Mouse (Mus musculus): ENCODE measurements around the gene Itga5. TPM values are rescaled to one million over a fixed set of nuclear protein-coding genes. Genes with fewer than 3 reads are reported as not detected.
A peak's percentile ranks its signal among the peaks of the same experiment; 100 is the strongest.

Itga5 gene
- total RNA-seq, 1 experiment from 2014 or later, result 15.2 TPM

GRCm38 (mm10) chr15:103368179-103368940, 1.8 kb upstream of the Itga5 start:
- no peak for ATAC-seq (ENCODE audit: extremely low read depth, insufficient number of reproducible peaks, low FRiP score, poor library complexity, severe bottlenecking)

GRCm38 (mm10) chr15:103365471-103366375, 840 bp downstream of the Itga5 start:
- no peak for ATAC-seq (ENCODE audit: extremely low read depth, insufficient number of reproducible peaks, low FRiP score, poor library complexity, severe bottlenecking)

DNA sequence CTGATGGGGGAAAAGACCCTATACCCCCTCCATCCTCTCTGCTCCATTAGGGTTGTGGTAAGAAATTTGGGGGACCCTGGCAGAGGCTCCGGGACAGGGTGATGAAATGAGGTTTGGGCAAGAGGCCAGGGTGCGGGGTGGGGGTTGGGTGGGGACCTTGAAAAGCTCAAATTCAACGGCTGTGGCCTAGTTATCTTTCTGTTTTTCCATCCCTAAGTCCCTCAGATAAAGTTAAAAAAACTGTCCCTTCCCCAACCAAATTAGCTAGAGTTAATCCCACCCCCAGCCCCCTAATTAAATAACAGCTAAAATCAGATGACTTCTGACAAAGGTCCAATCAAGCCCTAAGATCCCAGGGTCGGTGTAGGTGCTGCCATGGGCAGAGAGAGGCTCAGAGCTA, 1.8 kb downstream of the Itga5 start:
- ATAC-seq (ENCODE audit: extremely low read depth, insufficient number of reproducible peaks, low FRiP score, poor library complexity, severe bottlenecking), result no peak

DNA sequence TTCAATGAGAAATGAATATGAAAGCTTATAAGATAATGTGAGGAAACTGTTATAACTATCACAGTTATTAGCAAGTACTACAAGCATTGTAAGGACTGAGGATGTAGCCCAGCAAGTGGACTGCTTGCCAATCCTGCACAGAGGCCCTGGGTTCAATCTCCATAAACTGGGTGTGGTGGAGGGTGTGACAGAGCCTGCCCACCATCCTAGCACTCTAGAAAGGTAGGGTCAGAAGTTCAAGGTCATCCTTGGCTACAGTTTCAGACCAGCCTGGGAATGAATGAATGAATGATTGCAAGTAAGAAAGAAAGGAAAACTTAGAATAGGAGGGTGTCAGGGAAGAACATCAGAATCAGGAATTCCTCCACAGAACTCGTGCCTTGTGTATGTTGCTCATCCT, 2.8 kb downstream of the Itga5 start:
- no peak for ATAC-seq (ENCODE audit: extremely low read depth, insufficient number of reproducible peaks, low FRiP score, poor library complexity, severe bottlenecking)

- ATAC-seq (ENCODE audit: extremely low read depth, insufficient number of reproducible peaks, low FRiP score, poor library complexity, severe bottlenecking), result no peak
Measured at GRCm38 (mm10) chr15:103362950-103363349, 3.6 kb downstream of the Itga5 start.

GRCm38 (mm10) chr15:103362333-103362732, 4.2 kb downstream of the Itga5 start:
- ATAC-seq (ENCODE audit: extremely low read depth, insufficient number of reproducible peaks, low FRiP score, poor library complexity, severe bottlenecking), result no peak

GRCm38 (mm10) chr15:103361269-103361668, 5.3 kb downstream of the Itga5 start:
- ATAC-seq (ENCODE audit: extremely low read depth, insufficient number of reproducible peaks, low FRiP score, poor library complexity, severe bottlenecking), result peak; percentile 62

DNA sequence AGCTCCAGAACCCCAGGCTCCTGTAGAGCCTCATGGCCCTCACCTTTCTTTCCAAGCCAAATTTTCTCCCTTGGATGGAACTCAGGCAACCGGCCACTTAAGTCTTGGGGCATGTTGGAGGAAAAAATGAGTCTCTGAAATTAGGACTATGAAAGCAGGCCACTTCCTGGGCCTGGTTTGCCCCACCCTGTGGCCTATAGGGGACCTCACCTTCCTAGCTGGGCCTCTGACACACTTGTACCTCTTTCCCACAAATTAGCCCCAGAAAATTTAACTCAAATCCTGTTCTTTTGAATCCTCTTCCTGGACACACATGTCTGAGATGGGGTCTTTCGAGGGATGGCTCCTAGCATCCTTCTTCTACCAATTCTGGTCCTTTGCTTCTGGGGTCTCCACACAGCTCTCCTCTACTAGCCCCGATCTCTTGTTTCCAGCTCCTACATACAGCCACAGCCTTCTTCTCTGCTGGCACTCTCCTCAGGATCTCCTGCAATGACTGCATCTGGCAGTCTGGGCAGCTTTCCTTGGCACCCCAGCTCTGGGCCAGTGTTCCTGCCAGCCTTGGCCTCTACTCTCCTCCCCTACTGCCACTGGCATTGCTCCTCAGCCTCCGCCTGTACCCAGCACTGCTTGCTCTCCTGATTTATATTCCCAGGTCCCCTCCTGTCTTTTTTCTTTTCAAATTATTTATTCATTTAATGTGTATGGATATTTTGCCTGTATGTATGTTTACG, 6.5 kb downstream of the Itga5 start:
- no peak for ATAC-seq (ENCODE audit: extremely low read depth, insufficient number of reproducible peaks, low FRiP score, poor library complexity, severe bottlenecking)

DNA sequence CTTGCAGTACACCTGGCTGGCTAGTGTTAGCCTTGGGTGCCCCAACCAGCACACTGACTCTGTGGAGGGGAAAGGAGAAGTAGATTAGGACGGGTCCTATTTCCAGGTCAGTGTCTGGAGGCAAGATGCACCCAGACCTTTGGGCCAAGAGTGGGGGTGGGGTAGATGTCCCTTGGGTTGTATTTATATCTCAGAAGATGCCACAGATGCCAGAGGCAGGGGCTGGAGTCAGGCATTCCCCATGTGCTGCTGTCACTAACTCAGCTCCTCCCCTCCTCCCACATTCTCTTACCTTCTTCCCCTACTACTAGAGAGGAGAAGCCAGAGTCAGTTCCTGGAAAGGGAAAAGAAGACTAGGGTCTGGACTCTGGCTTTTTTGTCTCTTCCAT, 7.4 kb downstream of the Itga5 start:
- ATAC-seq (ENCODE audit: extremely low read depth, insufficient number of reproducible peaks, low FRiP score, poor library complexity, severe bottlenecking), result no peak

- no peak for ATAC-seq (ENCODE audit: extremely low read depth, insufficient number of reproducible peaks, low FRiP score, poor library complexity, severe bottlenecking)
Measured at GRCm38 (mm10) chr15:103358278-103359121, 8.1 kb downstream of the Itga5 start.

DNA sequence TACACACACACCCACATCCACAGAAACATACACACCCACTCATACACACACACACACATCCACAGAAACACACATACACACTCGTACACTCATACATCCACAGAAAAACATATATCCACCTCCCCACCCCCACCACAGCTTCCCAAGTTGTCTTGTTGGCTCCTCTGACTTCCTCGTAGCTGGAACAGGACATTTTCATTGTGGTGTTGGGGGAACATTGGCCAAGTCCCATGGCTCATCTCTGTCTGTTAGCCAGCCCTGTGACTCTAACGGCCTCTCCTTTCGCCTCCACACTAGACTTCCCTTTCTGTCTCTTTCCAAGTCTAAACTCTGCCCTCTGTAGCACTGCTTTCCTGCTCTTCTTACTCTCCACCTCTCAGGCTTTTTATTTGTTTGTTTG, 8.7 kb downstream of the Itga5 start:
- no peak for ATAC-seq (ENCODE audit: extremely low read depth, insufficient number of reproducible peaks, low FRiP score, poor library complexity, severe bottlenecking)

DNA sequence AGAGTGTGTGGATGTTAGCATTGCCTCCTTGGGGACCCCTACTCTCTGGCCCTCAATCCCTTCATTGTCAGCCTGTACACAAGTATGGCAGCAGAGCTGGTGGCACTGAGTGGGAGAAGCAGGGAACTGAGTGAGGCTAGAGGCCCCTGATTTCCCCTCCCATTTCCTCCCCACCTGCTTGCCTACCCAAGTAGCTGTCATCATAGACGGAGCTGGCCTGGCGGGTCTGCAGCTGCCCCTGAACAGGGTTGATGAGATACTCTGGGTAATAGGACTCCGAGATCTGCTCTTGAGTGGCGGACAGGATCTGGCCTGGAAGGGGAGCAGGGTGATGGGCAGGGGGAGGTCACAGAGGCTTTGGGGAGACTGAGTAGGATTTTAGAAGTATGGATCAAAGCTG, 10.4 kb downstream of the Itga5 start:
- ATAC-seq (ENCODE audit: extremely low read depth, insufficient number of reproducible peaks, low FRiP score, poor library complexity, severe bottlenecking), result no peak

DNA sequence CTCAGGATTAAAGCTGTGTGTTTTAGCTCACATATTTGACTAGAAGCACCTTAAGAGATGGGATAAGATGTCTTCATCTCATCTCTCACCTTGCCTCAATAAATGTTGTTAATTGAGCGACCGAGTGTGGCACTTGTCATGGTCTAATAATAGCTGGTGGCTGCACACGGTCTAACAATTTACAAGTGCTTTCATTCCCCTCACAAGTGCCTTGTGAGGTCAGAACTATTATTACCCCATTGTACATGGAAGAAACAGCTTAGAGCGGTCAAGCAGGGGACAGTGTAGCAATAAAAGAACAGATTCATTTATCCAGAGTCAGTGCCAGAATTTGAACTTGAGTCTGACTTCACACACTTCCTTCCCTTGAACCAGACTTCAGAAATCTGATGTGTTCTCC, 11.1 kb downstream of the Itga5 start:
- ATAC-seq (ENCODE audit: extremely low read depth, insufficient number of reproducible peaks, low FRiP score, poor library complexity, severe bottlenecking), result no peak

DNA sequence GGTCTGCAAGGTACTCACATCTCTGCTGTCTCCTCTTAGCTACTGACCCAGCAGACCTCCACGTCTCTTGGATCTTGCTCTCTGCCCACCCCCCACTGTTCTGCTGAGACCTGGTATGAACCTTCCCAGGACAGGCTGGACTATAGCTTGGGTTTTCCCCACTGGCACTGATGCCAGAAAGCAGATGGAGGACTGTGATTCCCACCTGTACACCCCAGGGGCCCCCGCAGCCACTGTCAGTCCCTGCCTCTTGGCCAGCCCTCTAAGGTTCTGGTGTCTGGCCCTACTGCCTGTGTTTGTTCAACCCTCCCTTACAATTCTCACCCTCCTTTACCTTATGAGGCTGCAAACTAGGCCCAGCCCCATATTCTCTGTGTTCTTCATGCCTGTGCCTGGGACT, 11.9 kb downstream of the Itga5 start:
- no peak for ATAC-seq (ENCODE audit: extremely low read depth, insufficient number of reproducible peaks, low FRiP score, poor library complexity, severe bottlenecking)

DNA sequence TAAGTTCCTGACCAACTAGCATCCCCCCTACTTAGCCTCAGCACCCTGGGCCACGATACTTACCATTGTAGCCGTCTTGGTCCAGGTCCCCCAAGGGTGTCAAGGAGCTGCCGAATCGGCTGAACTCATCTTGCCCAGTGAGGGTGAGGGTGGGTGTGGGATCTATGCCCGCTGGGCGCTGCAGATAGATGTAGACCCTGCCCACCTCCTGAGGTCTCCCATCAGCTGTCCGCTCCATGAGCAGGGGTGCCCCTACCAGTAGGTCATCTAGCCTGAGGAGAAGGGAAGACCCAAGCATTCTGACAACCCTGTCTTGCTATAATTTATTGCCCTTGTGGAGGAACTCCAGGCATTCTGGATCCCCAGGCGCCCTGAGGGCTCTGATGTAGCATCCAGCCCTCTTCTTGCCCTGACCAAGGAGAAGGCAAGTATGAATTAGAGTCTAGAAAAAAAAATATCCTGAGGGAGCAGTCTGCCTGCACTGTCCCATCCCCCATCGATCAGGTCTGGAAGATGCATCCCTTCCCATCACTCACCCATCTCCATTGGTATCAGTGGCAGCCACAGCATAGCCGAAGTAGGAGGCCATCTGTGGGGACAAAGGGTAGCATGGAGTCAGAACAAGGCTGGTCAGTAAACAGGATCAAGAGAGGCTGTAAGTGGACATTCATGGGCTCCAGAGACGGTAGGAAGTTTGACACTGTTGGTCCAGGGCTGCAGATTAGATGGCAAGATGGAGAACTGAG, 12.9 kb downstream of the Itga5 start:
- ATAC-seq (ENCODE audit: extremely low read depth, insufficient number of reproducible peaks, low FRiP score, poor library complexity, severe bottlenecking), result no peak

GRCm38 (mm10) chr15:103352856-103353255, 13.7 kb downstream of the Itga5 start:
- peak; percentile 72 for ATAC-seq (ENCODE audit: extremely low read depth, insufficient number of reproducible peaks, low FRiP score, poor library complexity, severe bottlenecking)

GRCm38 (mm10) chr15:103347275-103347684, 19.3 kb downstream of the Itga5 start:
- peak; percentile 85 for ATAC-seq (ENCODE audit: extremely low read depth, insufficient number of reproducible peaks, low FRiP score, poor library complexity, severe bottlenecking)

- no peak for ATAC-seq (ENCODE audit: extremely low read depth, insufficient number of reproducible peaks, low FRiP score, poor library complexity, severe bottlenecking)
Measured at GRCm38 (mm10) chr15:103345789-103346188, 20.8 kb downstream of the Itga5 start.

Data from neutrophil, adult 5-6 weeks (primary cell).